Mouse (Mus musculus) kidney, embryonic 16.5 days (tissue): Measurements from ENCODE around the gene 4933402J07Rik. TPM values are rescaled to one million over a fixed set of nuclear protein-coding genes. Genes with fewer than 3 reads are reported as not detected.

Experiments
- ATAC-seq: fragments of 200-750 bp; cut with Nextera tagmentation; 2 replicates; pipeline ENCODE4 v1.8.0; 2017; ENCODE audit warnings: moderate TSS enrichment; ENCODE audit not compliant: low FRiP score, low TSS enrichment
- H3K27ac ChIP-seq: fragments of 300-500 bp; sonication (generic); 2 replicates; pipeline ENCODE4 v1.5.1; 2014; ENCODE audit warnings: low read length
- H3K27me3 ChIP-seq: fragments of 300-500 bp; sonication (generic); 2 replicates; pipeline ENCODE4 v1.6.1; 2014; ENCODE audit warnings: low read length, control low read depth, mixed read lengths; ENCODE audit not compliant: insufficient read depth
- H3K36me3 ChIP-seq: fragments of 300-500 bp; sonication (generic); 2 replicates; pipeline ENCODE4 v1.6.1; 2014; ENCODE audit warnings: low read length, control low read depth, mixed read lengths; ENCODE audit not compliant: insufficient read depth
- H3K4me1 ChIP-seq: fragments of 300-500 bp; sonication (generic); 2 replicates; pipeline ENCODE4 v1.6.1; 2014; ENCODE audit warnings: low read length, control low read depth, mixed read lengths; ENCODE audit not compliant: insufficient read depth
- H3K4me2 ChIP-seq: fragments of 300-500 bp; sonication (generic); replicated peaks from 2 replicates; pipeline ENCODE4 v1.6.1; 2014; ENCODE audit warnings: low read depth, low read length
- H3K4me3 ChIP-seq: fragments of 300-500 bp; sonication (generic); 2 replicates; pipeline ENCODE4 v1.5.1; 2014; ENCODE audit warnings: mild to moderate bottlenecking, low read length
- H3K9ac ChIP-seq: fragments of 300-500 bp; sonication (generic); replicated peaks from 2 replicates; pipeline ENCODE4 v1.6.1; 2014; ENCODE audit warnings: low read length
- H3K9me3 ChIP-seq: fragments of 300-500 bp; sonication (generic); 2 replicates; pipeline ENCODE4 v1.6.1; 2016; ENCODE audit warnings: low read length, control low read depth
- WGBS: fragments of 180-500 bp; shearing (Covaris S2); extraction: QIAGEN DNeasy Blood & Tissue Kit; methylation state at CpG from one replicate; pipeline ENCODE4 v1.1.7; 2014; 5-methylcytosine and 5-hydroxymethylcytosine counted together
- polyA plus RNA-seq: library from polyadenylated mRNA; unstranded; fragments of >200 nt; fragmentation: Nextera tagmentation; extraction: Ambion mirVana; gene quantifications from 2 replicates; pipeline ENCODE4 v1.2.1, GENCODE M21; 2015

The 4933402J07Rik gene
- polyA plus RNA-seq, result not detected in 2 replicates

DNA sequence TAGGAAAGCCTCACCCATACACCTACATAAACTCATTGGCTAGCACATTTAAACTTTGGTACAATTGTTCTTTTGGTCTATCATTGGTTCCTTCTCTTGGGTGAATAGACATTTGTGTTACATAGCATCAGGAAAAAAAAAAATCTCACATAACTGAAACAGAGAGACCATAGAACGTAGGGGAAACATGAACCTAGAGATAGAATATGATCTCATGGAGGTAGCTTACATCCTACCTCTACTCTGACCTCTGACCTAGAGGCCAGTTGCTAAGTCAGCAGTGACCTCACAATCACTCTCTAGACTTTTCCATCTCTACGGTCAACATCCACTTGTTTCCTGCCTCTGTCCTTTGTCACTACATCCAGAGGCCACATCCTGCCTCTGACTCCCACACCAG is at the start of gene 4933402J07Rik:
Gene 4933402J07Rik (plus strand): TSS at position 301 of the 400 bp plus-strand sequence.
- 61% methylated on average over 2 of the region's 2 CpGs for WGBS
- no peak for ATAC-seq

DNA sequence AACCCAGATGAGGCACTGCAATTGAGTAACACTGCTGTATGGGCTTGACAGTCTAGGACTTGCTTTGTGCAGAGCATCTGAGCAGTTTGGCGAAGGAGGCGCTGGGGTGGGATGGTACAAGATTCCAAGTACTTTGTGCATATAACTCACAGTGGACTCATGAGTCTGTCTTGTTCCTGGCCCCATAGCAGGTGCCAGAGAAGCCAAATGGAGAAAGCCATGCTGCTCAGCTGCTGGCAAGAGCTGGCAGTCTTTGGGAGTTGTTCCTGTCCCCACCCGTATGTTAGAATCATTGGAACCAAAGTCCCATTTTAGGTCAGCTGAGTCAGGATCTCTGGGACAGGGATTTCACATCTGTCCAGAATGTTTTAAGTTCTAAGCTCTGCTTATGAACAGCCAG is 46.5 kb upstream of the 4933402J07Rik start:
- 86% methylated on average over 3 of the region's 3 CpGs for WGBS
- Histone ChIP-seq H3K36me3 (no peaks in the 10 kb centered on the region), H3K9ac (no peak overlapping the region), H3K27me3 (no peaks in the 10 kb centered on the region), H3K4me1 (no peaks in the 10 kb centered on the region), H3K4me2 (no peak overlapping the region), H3K27ac (no peak overlapping the region), H3K9me3 (no peaks in the 10 kb centered on the region), H3K4me3 (no peak overlapping the region)
- no peak for ATAC-seq

More for the DNA sequence above, at the start of gene 4933402J07Rik:
- Histone ChIP-seq H3K4me1 (no peaks in the 10 kb centered on the region), H3K9me3 (no peaks in the 10 kb centered on the region), H3K36me3 (no peaks in the 10 kb centered on the region), H3K27ac (no peak within 1 kb of the TSS), H3K4me3 (no peak within 1 kb of the TSS), H3K9ac (no peak within 1 kb of the TSS), H3K27me3 (no peaks in the 10 kb centered on the region), H3K4me2 (no peak within 1 kb of the TSS)

DNA sequence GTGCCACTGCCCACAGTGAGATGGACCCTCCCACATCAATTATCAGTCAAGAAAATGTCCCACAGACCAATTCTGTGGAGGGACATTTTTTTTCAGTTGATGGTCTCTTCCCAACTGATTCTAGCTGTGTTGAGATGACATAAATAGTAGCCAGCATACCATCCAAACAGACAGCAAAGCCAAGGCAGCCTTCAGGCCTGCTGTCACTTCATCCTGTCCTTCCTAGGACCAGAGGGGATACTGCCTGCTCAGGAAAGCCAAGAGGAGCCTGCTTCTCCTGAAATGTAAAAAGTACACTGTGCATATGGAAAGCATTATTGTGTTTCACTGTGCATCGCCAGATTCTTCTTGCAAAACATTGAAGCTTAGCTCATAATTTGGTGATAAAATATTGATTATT is 38.6 kb upstream of the 4933402J07Rik start:
- 90% methylated on average over 1 of the region's 1 CpGs for WGBS
- Histone ChIP-seq H3K4me1 (no peaks in the 10 kb centered on the region), H3K9ac (no peak overlapping the region), H3K27ac (no peak overlapping the region), H3K36me3 (no peaks in the 10 kb centered on the region), H3K27me3 (no peaks in the 10 kb centered on the region), H3K4me3 (no peak overlapping the region), H3K4me2 (no peak overlapping the region), H3K9me3 (no peaks in the 10 kb centered on the region)
- no peak for ATAC-seq

DNA sequence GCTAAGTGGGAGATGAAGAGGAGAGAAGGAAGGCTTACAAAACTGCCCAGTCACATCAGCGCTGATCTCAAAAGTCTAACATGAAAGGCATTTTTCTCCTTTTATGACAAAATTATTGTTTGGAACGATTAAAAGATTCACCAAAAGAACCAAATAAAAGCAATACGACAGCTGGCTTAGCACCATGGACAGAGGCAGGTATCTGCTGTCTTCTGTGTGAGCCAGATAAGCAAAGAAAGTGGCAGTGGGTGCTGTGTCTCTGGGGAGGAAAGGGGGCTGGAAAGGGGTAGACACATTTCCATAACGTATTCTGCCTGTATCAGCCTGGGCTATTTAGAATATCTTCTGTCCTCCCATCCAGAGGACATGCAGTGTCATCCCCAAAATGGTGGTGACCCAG is 32.5 kb upstream of the 4933402J07Rik start:
- 50% methylated on average over 4 of the region's 4 CpGs for WGBS
- Histone ChIP-seq H3K9me3 (no peaks in the 10 kb centered on the region), H3K27ac (no peak overlapping the region), H3K4me1 (no peaks in the 10 kb centered on the region), H3K9ac (no peak overlapping the region), H3K4me3 (no peak overlapping the region), H3K36me3 (no peaks in the 10 kb centered on the region), H3K27me3 (no peaks in the 10 kb centered on the region), H3K4me2 (no peak overlapping the region)
- no peak for ATAC-seq

DNA sequence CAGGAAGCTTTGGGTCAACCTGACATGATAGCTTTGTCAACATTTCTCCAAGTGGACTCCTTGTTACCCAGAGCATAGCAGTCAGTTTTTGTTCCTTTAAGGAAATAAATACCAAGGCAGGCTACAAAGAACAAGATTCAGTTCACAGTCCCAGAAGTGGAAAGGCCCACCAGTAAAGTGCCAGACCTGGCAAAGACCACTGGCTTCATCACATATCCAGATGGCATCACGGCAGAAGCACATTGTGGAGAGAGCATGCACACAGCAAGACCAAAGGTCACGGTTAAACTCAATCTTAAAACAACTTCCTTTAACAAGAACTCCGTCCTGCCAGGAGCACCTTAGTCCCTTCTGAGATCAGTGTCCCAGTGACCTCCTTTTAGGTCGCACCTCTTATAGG is 30.2 kb upstream of the 4933402J07Rik start:
- Histone ChIP-seq H3K4me2 (no peak overlapping the region), H3K36me3 (no peaks in the 10 kb centered on the region), H3K4me3 (no peak overlapping the region), H3K9ac (no peak overlapping the region), H3K27ac (no peak overlapping the region), H3K9me3 (no peaks in the 10 kb centered on the region), H3K4me1 (no peaks in the 10 kb centered on the region), H3K27me3 (no peaks in the 10 kb centered on the region)
- 63% methylated on average over 4 of the region's 4 CpGs for WGBS
- no peak for ATAC-seq

DNA sequence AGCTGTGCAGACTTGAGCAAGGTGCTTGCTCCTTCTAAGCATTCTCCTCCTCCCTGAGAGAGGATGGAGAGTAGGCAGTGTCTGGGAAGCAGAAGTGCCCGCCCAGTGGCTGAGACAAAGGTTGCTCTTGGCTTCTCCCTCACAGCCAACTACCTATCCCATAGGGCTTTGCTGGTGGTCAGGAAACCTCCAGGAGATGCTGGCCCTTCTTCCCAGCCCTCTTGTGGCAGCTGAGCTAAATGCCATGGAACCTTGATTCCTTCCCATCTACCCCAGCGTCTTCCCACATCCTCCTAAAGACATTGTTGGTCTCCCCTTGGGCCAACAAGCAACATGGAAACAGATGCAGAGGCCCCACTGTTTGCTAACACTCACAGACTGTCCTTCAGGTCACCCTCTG is 28.8 kb upstream of the 4933402J07Rik start:
- 48% methylated on average over 2 of the region's 2 CpGs for WGBS
- no peak for ATAC-seq
- H3K4me2 ChIP-seq, result no peak overlapping the region

DNA sequence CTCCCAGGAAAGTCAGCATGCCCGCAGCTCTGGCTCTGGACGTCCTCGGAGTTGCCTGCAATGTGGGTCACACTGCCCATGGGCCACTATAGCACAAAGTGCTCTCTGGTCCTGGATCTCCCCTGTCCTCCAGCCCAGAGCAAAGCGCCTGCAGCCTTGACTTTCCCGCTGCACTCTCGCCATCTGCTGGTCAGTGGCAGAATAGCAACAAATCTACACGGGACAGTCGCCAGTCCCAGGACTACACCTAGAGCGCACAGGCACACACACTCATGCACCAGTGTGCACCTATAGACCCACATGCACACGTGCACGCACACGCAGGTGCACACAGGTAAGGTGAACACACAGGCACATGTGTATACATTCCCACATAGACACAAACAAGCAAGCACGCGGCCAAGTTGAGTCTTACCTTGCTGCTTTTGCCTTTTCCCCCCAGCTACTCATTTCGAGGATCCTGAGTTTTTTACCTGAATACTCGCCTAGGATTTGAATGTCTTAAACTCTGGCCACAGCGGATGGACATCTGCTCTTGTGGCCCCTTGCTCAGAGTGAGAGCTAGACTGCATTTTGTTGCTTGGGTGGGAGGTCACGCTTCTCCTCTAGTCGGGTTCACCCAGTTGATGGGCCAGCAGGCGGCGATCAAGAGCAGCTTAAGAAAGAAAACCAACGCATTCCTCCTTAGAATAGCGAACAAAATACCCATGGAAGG is 26.9 kb upstream of the 4933402J07Rik start:
- WGBS, result 8% methylated on average over 23 of the region's 23 CpGs
- Histone ChIP-seq H3K27me3 (no peaks in the 10 kb centered on the region; the same call in 1 of the 2 replicates), H3K27ac (no peak overlapping the region)

More for the DNA sequence above, 28.8 kb upstream of the 4933402J07Rik start:
- Histone ChIP-seq H3K4me1 (no peaks in the 10 kb centered on the region), H3K36me3 (no peaks in the 10 kb centered on the region), H3K27me3 (no peaks in the 10 kb centered on the region), H3K27ac (no peak overlapping the region), H3K4me3 (no peak overlapping the region), H3K9ac (no peak overlapping the region), H3K9me3 (no peaks in the 10 kb centered on the region)

DNA sequence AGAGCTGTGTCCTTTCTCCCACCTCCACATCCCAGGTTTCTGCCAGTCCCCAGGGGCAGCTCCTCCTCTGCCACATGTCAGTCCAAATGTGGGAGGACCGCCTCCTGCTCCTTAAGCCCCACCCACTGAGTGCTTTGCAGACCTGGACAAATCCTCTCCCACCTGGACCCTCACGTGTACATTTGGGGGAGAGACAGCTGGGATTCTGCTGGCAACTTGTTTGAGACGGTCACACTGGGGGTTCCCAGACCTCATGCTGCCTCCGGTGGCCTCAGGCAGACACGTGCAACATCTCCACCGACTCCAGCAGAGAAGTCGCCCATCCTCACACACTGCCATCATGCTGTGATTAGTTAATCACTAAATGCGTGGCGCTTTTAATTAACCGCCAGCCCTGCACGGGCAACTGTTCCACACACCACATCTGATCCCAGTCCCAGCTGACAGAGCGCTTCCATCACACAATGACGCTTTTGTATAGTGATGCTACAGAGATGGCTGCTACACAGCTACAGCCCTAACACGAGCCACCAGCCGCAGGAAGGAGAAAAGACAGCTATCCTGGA is 23.7 kb upstream of the 4933402J07Rik start:
- no peak for ATAC-seq
- no peak overlapping the region for H3K27ac ChIP-seq
- peaks cover 3% of the 10 kb centered on the region; the same call in 1 of the 2 replicates for H3K9me3 ChIP-seq
- H3K27me3 ChIP-seq, result no peaks in the 10 kb centered on the region; the same call in 1 of the 2 replicates
- no peaks in the 10 kb centered on the region for H3K36me3 ChIP-seq
- no peaks in the 10 kb centered on the region for H3K4me1 ChIP-seq
- no peak overlapping the region for H3K9ac ChIP-seq
- H3K4me3 ChIP-seq, result no peak overlapping the region
- no peak overlapping the region for H3K4me2 ChIP-seq
- WGBS, result 40% methylated on average over 15 of the region's 15 CpGs

More for the DNA sequence above, 26.9 kb upstream of the 4933402J07Rik start:
- Histone ChIP-seq H3K4me3 (no peak overlapping the region), H3K4me2 (no peak overlapping the region; the same call in 1 of the 2 replicates), H3K9ac (no peak overlapping the region), H3K9me3 (no peaks in the 10 kb centered on the region), H3K4me1 (no peaks in the 10 kb centered on the region), H3K36me3 (no peaks in the 10 kb centered on the region)
- peak; percentile 87 for ATAC-seq

DNA sequence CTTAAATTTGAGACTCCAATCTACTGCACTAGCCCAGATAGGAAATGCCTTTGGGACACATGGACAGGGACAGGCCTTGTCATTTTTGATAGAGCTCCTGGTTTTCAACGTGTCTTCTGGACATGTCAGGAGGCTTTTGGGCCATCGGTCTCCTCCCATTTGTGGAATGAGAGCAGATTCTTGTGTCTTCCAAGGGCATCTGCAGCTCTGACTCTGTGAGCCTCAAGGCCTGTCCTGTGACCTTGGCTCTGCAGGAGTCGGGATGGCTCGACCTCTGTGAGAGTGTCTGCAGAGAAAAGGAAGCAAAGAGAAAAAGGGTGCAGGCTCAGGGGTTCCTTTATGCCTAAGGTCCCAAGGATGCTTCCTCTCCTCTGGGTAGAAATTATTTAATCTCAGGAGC is 13.8 kb upstream of the 4933402J07Rik start:
- no peak overlapping the region for H3K4me3 ChIP-seq
- H3K27ac ChIP-seq, result no peak overlapping the region
- WGBS, result 69% methylated on average over 4 of the region's 4 CpGs
- no peak overlapping the region for H3K4me2 ChIP-seq
- H3K27me3 ChIP-seq, result no peaks in the 10 kb centered on the region
- no peaks in the 10 kb centered on the region for H3K36me3 ChIP-seq
- no peak for ATAC-seq
- no peaks in the 10 kb centered on the region for H3K9me3 ChIP-seq
- H3K9ac ChIP-seq, result no peak overlapping the region
- no peaks in the 10 kb centered on the region for H3K4me1 ChIP-seq

DNA sequence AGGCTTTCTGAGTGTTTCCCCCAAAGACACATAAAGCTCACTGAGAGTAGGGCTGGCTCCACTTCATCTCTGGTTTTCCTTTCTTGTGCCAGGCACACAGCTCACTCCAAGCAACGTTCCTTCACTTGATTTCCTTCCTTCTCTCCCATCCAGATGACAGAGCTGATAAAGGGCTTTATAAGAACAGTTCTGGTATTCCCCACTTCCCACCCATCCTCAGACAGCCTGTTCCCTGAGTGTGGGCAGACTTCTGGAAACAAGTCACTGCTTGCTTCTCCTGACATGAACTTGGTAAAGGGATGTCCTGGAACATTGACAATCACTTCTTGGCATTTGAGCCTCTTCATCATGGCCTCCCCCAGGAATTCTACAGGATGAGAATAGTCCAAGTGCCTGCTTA is 10.9 kb upstream of the 4933402J07Rik start:
- no peaks in the 10 kb centered on the region for H3K36me3 ChIP-seq
- no peak for ATAC-seq
- H3K4me3 ChIP-seq, result no peak overlapping the region
- no peak overlapping the region for H3K27ac ChIP-seq
- H3K9ac ChIP-seq, result no peak overlapping the region
- no peaks in the 10 kb centered on the region for H3K9me3 ChIP-seq
- 52% methylated on average over 1 of the region's 1 CpGs for WGBS
- no peak overlapping the region for H3K4me2 ChIP-seq
- no peaks in the 10 kb centered on the region for H3K27me3 ChIP-seq
- H3K4me1 ChIP-seq, result no peaks in the 10 kb centered on the region
